Mouse (Mus musculus) spleen, postnatal 14 days (tissue): ENCODE results near the gene Syt16.

Source experiments
- DNase-seq, 2 experiments: peaks; one replicate each; pipeline ENCODE4 v3.0.0; 2021 to 2022; ENCODE audit warnings: low spot score in 2 of 2

The Syt16 gene

GRCm38 (mm10) chr12:73997297-73998127, at the start of gene Syt16:
TSS of gene Syt16 (plus strand) at chr12:73997661.
- no peak for DNase-seq

GRCm38 (mm10) chr12:73948415-73948814, 49.0 kb upstream of the Syt16 start:
- DNase-seq: no peak

GRCm38 (mm10) chr12:73949318-73950058, 48.0 kb upstream of the Syt16 start:
- DNase-seq: no peak

GRCm38 (mm10) chr12:73952879-73953278, 44.6 kb upstream of the Syt16 start:
- peak in 1 of 2 experiments; percentile 34 for DNase-seq

GRCm38 (mm10) chr12:73953420-73954186, 43.9 kb upstream of the Syt16 start:
- no peak for DNase-seq

GRCm38 (mm10) chr12:73954785-73955184, 42.7 kb upstream of the Syt16 start:
- DNase-seq: no peak

- no peak for DNase-seq
Observed at GRCm38 (mm10) chr12:73957676-73958075, 39.8 kb upstream of the Syt16 start.

GRCm38 (mm10) chr12:73958830-73959229, 38.6 kb upstream of the Syt16 start:
- no peak for DNase-seq

- peak; percentile 88 to 95 for DNase-seq
Observed at GRCm38 (mm10) chr12:73964291-73965281, 32.9 kb upstream of the Syt16 start, which contains the start of gene Snapc1. TSS of gene Snapc1 (plus strand) at chr12:73964481.

- no peak for DNase-seq
Observed at GRCm38 (mm10) chr12:73969142-73969541, 28.3 kb upstream of the Syt16 start.

GRCm38 (mm10) chr12:73974584-73974983, 22.9 kb upstream of the Syt16 start:
- no peak for DNase-seq

GRCm38 (mm10) chr12:73978144-73978543, 19.3 kb upstream of the Syt16 start:
- DNase-seq: no peak

- DNase-seq: no peak
Observed at GRCm38 (mm10) chr12:73979667-73980066, 17.8 kb upstream of the Syt16 start.

- DNase-seq: no peak
Observed at GRCm38 (mm10) chr12:73982533-73982932, 14.9 kb upstream of the Syt16 start.

- DNase-seq: no peak
Observed at GRCm38 (mm10) chr12:73986299-73986698, 11.2 kb upstream of the Syt16 start.

- DNase-seq: no peak
Observed at GRCm38 (mm10) chr12:73988393-73989008, 9.0 kb upstream of the Syt16 start.

- peak in 1 of 2 experiments; percentile 53 for DNase-seq
Observed at GRCm38 (mm10) chr12:73989594-73989993, 7.9 kb upstream of the Syt16 start.

GRCm38 (mm10) chr12:73996906-73997296, 560 bp upstream of the Syt16 start:
- DNase-seq: no peak

- DNase-seq: no peak
Observed at GRCm38 (mm10) chr12:73998128-73998456, 631 bp downstream of the Syt16 start.

GRCm38 (mm10) chr12:74002449-74002848, 5.0 kb downstream of the Syt16 start:
- DNase-seq: no peak
